Mouse (Mus musculus): Measurements from ENCODE around the gene Sesn2.
A peak's percentile ranks its signal among the peaks of the same experiment; 100 is the strongest.

Sesn2 gene

DNA sequence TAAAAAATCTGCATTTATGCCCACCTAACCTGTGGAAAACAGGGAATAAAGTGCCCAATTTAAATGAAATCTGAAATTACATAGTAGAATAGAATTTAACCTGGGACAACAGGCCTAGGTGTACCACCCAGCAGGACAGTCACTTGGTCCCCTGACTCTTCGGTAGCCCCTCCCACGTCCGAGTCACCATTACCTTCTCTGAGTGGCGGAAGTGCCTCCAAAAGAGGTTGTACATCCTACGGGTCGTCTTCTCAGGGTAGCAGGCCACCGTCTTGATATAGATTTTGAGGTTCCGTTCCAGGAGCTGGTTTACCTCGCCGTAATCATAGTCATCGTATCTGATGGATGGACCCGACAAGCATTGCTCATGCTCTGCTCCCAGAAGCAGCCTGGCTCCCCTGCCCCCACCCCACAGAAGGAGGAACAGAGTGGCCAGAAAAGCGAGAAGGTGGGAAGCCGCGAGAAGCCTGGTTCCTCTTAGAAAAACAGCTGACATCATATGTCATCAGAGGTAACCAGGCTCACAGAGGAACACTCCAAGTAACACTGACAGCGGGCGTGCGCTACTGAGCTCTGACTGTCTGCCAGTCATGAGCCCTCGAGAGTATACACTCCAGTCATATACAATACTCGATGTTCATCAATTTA is 15.9 kb downstream of the Sesn2 start:
- TF ChIP-seq GATA4 (IDR thresholded peaks at IDR 0.05; ENCODE audit: insufficient replicate concordance, low read length) = no peak

- no peak for TF ChIP-seq GATA4 (IDR thresholded peaks at IDR 0.05; ENCODE audit: insufficient replicate concordance, low read length)
Observed at GRCm38 (mm10) chr4:132492178-132493060, 17.9 kb downstream of the Sesn2 start.

GRCm38 (mm10) chr4:132491748-132492147 is 18.6 kb downstream of the Sesn2 start:
- TF ChIP-seq GATA4 (IDR thresholded peaks at IDR 0.05; ENCODE audit: insufficient replicate concordance, low read length) = peak; percentile 36; the same call in 1 of the 2 replicates

DNA sequence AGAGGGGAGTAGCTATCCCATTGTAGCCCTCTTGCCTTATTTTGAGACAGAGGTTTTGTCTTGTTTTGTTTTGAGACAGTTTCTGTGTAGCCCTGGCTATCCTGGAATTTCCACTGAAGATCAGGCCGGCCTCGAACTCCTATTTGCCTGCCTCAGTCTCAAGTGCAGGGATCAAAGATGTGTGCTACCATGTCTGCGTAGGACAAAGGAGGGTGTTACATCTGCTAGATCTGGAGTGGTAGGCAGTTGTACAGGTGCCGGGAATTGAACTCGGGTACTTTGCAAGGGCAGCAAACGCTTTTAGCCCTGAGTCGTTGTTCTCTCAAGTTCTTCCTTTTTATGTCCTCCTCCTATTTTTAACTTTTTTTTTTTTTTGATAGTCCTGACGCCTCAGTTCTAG is 19.2 kb downstream of the Sesn2 start:
- TF ChIP-seq GATA4 (IDR thresholded peaks at IDR 0.05; ENCODE audit: insufficient replicate concordance, low read length) = no peak

DNA sequence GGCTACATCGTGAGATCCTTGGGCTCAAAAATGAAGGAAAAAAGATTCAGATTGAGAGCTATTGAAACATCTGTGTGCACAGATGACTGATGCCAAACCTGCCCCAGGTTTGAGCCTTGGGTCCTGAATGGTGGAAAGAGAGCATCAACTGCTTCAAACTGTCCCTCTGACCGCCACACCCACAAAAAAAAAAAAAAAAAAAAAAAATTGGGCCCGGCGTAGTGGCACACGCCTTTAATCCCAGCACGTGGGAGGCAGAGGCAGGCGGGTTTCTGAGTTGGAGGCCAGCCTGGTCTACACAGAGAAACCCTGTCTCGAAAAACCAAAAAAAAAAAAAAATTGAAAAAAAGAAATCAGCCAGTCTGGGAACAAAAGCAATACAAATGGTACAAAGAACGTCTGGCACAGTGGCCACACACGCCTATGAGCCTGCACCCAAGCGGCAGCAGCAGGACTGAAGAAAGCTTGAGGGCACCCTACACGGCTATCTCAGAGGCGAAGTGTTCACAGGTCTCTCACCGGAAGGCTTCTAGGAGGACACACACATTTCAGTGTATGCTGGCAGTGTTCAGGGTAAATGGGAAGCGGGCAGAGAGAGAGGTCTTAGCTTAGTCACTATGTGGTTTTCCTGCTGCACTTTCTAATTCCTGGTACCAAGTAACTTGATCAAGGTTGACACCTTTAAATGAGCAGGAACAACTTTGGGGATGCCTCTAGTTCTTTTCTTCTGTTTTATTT is 19.9 kb downstream of the Sesn2 start:
- TF ChIP-seq GATA4 (IDR thresholded peaks at IDR 0.05; ENCODE audit: insufficient replicate concordance, low read length) = no peak

- TF ChIP-seq GATA4 (IDR thresholded peaks at IDR 0.05; ENCODE audit: insufficient replicate concordance, low read length) = no peak
Observed at GRCm38 (mm10) chr4:132488976-132489375, 21.3 kb downstream of the Sesn2 start.

DNA sequence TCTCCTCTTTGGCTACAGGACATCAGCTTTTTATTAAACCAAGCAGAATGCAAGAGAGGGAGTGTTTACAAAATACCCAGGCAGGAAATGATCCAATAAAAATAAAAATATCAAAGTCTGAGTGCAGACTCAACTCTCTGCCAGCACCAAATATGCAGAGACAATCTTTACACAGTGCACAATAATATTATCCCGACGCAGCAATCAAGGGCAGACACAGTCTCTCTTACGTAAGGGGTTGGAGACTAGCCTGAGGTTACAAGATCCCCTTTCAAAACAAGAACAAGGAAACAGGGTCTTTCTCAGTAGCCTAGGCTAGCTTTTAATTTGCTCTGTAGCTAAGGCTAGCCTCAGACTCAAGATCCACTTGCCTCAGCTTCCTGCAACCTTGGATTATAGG is 21.8 kb downstream of the Sesn2 start:
- no peak for TF ChIP-seq GATA4 (IDR thresholded peaks at IDR 0.05; ENCODE audit: insufficient replicate concordance, low read length)

GRCm38 (mm10) chr4:132484820-132485219 is 25.5 kb downstream of the Sesn2 start:
- no peak for TF ChIP-seq GATA4 (IDR thresholded peaks at IDR 0.05; ENCODE audit: insufficient replicate concordance, low read length)

DNA sequence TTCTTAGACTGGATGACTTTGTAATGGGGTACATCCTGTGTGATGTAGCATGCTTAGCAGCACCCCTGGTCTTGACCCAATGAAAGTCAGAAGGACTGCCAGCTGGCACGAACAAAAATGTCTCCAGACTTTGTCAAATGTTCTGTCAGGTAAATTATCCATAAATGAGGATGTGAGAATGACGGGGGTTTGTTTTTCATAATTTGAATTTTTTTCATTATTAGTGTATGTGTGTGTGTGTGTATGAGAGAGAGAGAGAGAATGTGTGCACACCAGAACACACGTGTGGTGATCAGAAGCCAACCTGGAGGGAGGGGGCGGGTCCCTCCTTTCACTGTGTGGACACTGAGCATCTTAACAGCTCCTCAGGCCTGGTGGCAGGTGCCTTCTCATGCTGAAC is 26.1 kb downstream of the Sesn2 start:
- TF ChIP-seq GATA4 (IDR thresholded peaks at IDR 0.05; ENCODE audit: insufficient replicate concordance, low read length) = no peak

DNA sequence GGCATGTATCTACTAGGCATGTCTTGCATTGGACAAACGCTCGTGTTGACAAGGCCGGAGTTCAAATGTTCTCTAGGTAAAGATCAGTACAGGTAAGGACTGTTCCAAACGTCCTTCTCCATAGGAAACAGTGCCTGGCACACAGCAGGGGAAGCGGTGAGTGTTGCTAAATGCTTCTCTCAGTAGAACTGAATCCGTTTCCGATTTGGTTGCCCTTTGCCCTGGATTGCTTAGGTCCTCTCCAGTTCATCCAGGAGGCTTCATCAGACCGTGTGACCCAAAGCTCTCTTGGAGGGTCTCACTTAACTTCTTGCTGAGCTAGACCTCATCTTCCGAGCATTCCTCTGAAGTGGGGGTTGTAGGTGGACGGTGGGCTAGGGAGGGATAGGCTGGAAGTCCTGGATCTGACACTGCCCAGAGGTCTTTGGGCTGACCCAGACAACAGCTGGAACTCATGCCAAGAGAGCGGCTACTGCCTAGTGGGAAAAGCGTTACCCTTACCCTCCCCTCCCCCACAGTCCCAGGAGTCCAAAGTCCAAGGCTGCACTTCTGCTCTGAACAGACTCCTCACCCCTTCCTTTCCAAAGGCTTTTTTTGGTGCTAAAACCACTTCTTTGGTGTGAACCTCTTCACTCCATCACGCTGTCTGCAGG is 27.2 kb downstream of the Sesn2 start:
- no peak for TF ChIP-seq GATA4 (IDR thresholded peaks at IDR 0.05; ENCODE audit: insufficient replicate concordance, low read length)

- TF ChIP-seq GATA4 (IDR thresholded peaks at IDR 0.05; ENCODE audit: insufficient replicate concordance, low read length) = no peak
Observed at GRCm38 (mm10) chr4:132477833-132478232, 32.5 kb downstream of the Sesn2 start.

- TF ChIP-seq GATA4 (IDR thresholded peaks at IDR 0.05; ENCODE audit: insufficient replicate concordance, low read length) = no peak
Observed at GRCm38 (mm10) chr4:132475895-132476878, 34.1 kb downstream of the Sesn2 start.

- no peak for TF ChIP-seq GATA4 (IDR thresholded peaks at IDR 0.05; ENCODE audit: insufficient replicate concordance, low read length)
Observed at GRCm38 (mm10) chr4:132474631-132475030, 35.7 kb downstream of the Sesn2 start.

- TF ChIP-seq GATA4 (IDR thresholded peaks at IDR 0.05; ENCODE audit: insufficient replicate concordance, low read length) = no peak
Observed at GRCm38 (mm10) chr4:132473411-132473810, 36.9 kb downstream of the Sesn2 start.
